Mouse (Mus musculus) heart, adult 2 months (tissue): Measurements from ENCODE around the gene Hspa8. TPM values are rescaled to one million over a fixed set of nuclear protein-coding genes. Genes with fewer than 3 reads are reported as not detected.
"Not testable (repeated sequence)": the region's sequence is repeated elsewhere in the genome, so short reads cannot be mapped to it uniquely, and the experiment has no call there.

Experiments used
- DNase-seq, 2 experiments: peaks; one replicate each; pipeline ENCODE4 v3.0.0; 2021
- H3K27ac ChIP-seq: fragments of 200-600 bp; 2 replicates; pipeline ENCODE4 v1.8.1; 2022
- H3K27me3 ChIP-seq: fragments of 200-500 bp; 2 replicates; pipeline ENCODE4 v1.6.1; 2012; ENCODE audit warnings: mild to moderate bottlenecking, low read length, inconsistent platforms, mixed read lengths; ENCODE audit not compliant: control insufficient read depth, insufficient read depth
- H3K36me3 ChIP-seq: fragments of 200-500 bp; 2 replicates; pipeline ENCODE4 v1.6.1; 2012; ENCODE audit warnings: low read length, inconsistent platforms; ENCODE audit not compliant: control insufficient read depth, insufficient read depth
- H3K4me1 ChIP-seq: fragments of 200-500 bp; 2 replicates; pipeline ENCODE4 v1.6.1; 2011; ENCODE audit warnings: low read length; ENCODE audit not compliant: control insufficient read depth, insufficient read depth
- H3K4me3 ChIP-seq: fragments of 200-600 bp; 2 replicates; pipeline ENCODE4 v1.8.1; 2022
- H3K79me2 ChIP-seq: fragments of 200-500 bp; replicated peaks from 2 replicates; pipeline ENCODE4 v1.6.1; 2012; ENCODE audit warnings: mild to moderate bottlenecking, inconsistent platforms, low read length, moderate library complexity, mixed read lengths; ENCODE audit not compliant: control insufficient read depth, insufficient read depth
- H3K9ac ChIP-seq: fragments of 200-500 bp; 2 replicates; pipeline ENCODE4 v1.6.1; 2012; ENCODE audit warnings: low read depth, mild to moderate bottlenecking, control low read depth, inconsistent platforms, low read length, mixed read lengths
- CTCF ChIP-seq: fragments of 200-600 bp; IDR thresholded peaks from 2 replicates; pipeline ENCODE4 v1.8.1; 2022; ENCODE audit warnings: antibody characterized with exemption, mild to moderate bottlenecking, moderate library complexity
- EP300 ChIP-seq: fragments of 200-500 bp; IDR thresholded peaks from 2 replicates; pipeline ENCODE4 v1.6.1; 2011; ENCODE audit warnings: low read depth, low read length, control low read depth; ENCODE audit not compliant: insufficient read depth
- POLR2A ChIP-seq: fragments of 200-500 bp; IDR thresholded peaks from 2 replicates; pipeline ENCODE4 v1.6.1; 2011; ENCODE audit warnings: mild to moderate bottlenecking, low read depth, low read length, control low read depth; ENCODE audit not compliant: insufficient read depth
- WGBS: fragments of 180-500 bp; shearing (Covaris S2); methylation state at CpG from one replicate; pipeline ENCODE4 v1.1.7; 2018; 5-methylcytosine and 5-hydroxymethylcytosine counted together
- intact Hi-C: fragments of 180-260 bp; cut with DNase I; formaldehyde crosslinking; loops from one replicate; pipeline ENCODE4 v1.15.1; 2025
- polyA plus RNA-seq: library from polyadenylated mRNA; depleted of rRNA; stranded (reverse); fragments of >200 nt; gene quantifications from 2 replicates; pipeline ENCODE4 v1.2.3, GENCODE M21; 2012
- total RNA-seq, 2 experiments: library from RNA; stranded (reverse); gene quantifications; 2 replicates each; pipeline ENCODE4 v1.2.3; 2021

The Hspa8 gene
- total and polyA plus RNA-seq, 3 experiments: 1,540 to 2,007 (median 1,554) TPM

DNA sequence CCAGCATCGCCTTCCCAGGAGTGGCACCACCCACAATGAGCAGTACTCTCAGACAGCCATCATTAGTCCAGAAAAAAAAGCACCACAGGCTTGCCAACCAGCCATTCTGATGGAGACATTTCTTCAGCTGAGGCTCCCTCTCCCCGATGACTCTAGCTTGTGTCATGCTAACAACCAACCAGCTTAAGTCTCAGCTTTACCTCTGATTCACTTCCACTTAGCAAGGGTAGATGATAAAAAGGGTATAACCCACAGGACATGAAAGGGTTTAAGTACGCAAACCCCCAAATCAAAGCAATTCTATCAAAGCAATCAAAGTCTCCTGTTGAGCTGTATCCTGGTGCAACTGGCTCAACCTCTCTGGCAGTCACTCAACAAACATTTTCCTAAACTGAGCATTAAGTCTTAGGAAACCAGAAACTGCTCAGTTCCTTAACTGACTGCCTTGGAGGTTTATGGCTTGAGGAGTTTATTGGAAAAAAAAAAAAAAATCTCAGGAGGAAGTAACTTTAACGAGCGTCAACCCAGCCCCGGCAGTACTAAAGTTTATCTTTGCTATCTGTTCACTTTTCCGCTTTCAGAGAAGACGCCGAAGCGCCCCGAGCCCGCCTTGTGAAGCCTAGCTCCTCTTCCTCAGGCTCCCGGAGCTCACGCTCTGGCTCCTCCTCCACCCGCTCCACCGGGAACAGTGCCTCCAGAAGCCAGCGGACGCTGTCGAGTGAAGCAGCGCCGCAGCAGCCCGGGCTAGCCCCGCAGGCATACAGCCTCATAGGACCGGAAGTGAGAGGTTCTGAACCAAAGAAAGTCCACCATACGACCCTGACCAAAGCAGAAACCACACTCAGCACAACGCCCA, 18.8 kb upstream of the Hspa8 start:
- peak overlapping the region; percentile 92 for H3K27ac ChIP-seq
- peaks cover 14% of the 10 kb centered on the region for H3K4me1 ChIP-seq
- H3K27me3 ChIP-seq: no peaks in the 10 kb centered on the region
- WGBS: 24% methylated on average over 26 of the region's 26 CpGs
- TF ChIP-seq POLR2A (peak; percentile 60), EP300 (0 out of 2 replicates have a peak, but pooled peaks have one; percentile 6), CTCF (0 out of 2 replicates have a peak, but pooled peaks have one; percentile 12)
- peak overlapping the region; percentile 40 for H3K4me3 ChIP-seq
- peaks cover 7% of the 10 kb centered on the region for H3K36me3 ChIP-seq
- peak overlapping the region; percentile 14 for H3K9ac ChIP-seq
- H3K79me2 ChIP-seq: no peaks in the 10 kb centered on the region
- DNase-seq: peak; percentile 82 to 84
- intact Hi-C loops: loop anchor here (2.0 kb wide), 1 partner anchor 25 kb away; no protein-coding TSS in a partner anchor

GRCm38 (mm10) chr9:40783641-40784373, 17.0 kb upstream of the Hspa8 start:
- Histone ChIP-seq H3K79me2 (no peaks in the 10 kb centered on the region), H3K36me3 (peaks cover 7% of the 10 kb centered on the region), H3K27me3 (no peaks in the 10 kb centered on the region), H3K4me1 (peaks cover 14% of the 10 kb centered on the region), H3K9ac (peak overlapping the region; percentile 44; the same call in 1 of the 2 replicates), H3K4me3 (0 out of 2 replicates have a peak overlapping the region, but pooled peaks have one; percentile 11), H3K27ac (peak overlapping the region; percentile 92)
- peak; percentile 69 to 86 for DNase-seq
- intact Hi-C loops: loop anchor here (1.0 kb wide), 1 partner anchor 15 kb away; no protein-coding TSS in a partner anchor
- TF ChIP-seq EP300: peak; percentile 98
- peak; percentile 77; the same call in 1 of the 2 replicates for TF ChIP-seq POLR2A
- TF ChIP-seq CTCF: no peak
- WGBS: 41% methylated on average over 13 of the region's 13 CpGs

DNA sequence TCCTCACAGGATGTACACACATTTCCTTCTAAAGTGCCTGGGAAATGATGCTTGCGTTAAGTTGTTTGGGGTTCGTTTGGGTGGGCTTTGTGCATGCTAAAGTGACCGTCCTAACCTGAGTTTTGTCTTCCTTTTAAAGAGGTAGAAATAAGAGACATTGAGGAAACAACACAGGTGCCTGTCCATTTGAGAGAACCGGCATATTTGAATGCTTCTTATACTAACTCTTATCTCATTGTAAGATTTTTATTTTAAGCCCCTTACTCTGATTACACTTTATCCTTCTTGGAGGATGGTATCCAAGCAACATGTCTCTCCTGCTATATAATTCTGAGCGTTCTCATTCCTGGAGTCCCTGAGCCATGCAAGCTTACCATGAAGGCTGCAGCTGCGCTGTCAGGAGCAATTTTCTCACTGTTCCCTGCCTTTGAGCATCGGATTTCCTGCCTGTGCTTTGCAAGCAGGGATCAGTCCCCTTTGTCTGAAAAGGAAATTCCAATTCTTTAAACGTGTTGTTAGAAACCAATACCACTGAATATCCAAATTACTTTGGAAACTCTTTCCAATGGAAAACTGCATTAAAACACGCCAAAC, 16.3 kb upstream of the Hspa8 start:
- Histone ChIP-seq H3K27me3 (no peaks in the 10 kb centered on the region), H3K79me2 (no peaks in the 10 kb centered on the region), H3K36me3 (peaks cover 7% of the 10 kb centered on the region), H3K4me1 (peaks cover 14% of the 10 kb centered on the region), H3K9ac (0 out of 2 replicates have a peak overlapping the region, but pooled peaks have one; percentile 32), H3K27ac (peak overlapping the region; percentile 92), H3K4me3 (0 out of 2 replicates have a peak overlapping the region, but pooled peaks have one; percentile 11)
- no peak for TF ChIP-seq EP300
- intact Hi-C loops: loop anchor here (1.0 kb wide), 1 partner anchor 15 kb away; no protein-coding TSS in a partner anchor
- DNase-seq: no peak
- 28% methylated on average over 9 of the region's 9 CpGs for WGBS

GRCm38 (mm10) chr9:40785452-40785851, 15.3 kb upstream of the Hspa8 start:
- 89% methylated on average over 6 of the region's 6 CpGs for WGBS
- H3K4me3 ChIP-seq: no peak overlapping the region
- peak overlapping the region; percentile 92; the same call in 1 of the 2 replicates for H3K27ac ChIP-seq
- TF ChIP-seq EP300 (no peak), CTCF (no peak), POLR2A (no peak)
- intact Hi-C loops: no loop called here
- peaks cover 7% of the 10 kb centered on the region for H3K36me3 ChIP-seq
- no peaks in the 10 kb centered on the region for H3K27me3 ChIP-seq
- no peak overlapping the region for H3K9ac ChIP-seq
- H3K4me1 ChIP-seq: peaks cover 11% of the 10 kb centered on the region
- no peaks in the 10 kb centered on the region for H3K79me2 ChIP-seq
- no peak for DNase-seq

DNA sequence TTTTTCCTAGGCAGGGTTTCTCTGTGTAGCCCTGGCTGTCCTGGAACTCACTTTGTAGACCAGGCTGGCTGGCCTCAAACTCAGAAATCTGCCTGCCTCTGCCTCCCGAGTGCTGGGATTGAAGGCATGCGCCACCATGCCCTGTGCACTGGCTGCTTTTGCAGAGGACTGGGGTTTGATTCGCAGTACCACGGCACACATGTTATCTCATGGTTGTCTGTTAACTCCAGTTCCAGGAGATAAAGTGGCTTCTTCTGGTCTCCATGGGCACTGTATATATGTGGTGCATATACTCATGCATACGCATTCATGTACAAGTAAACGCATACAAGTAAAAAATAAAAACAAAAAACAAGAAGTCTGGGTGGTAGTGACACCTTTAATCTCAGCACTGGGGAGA, 14.0 kb upstream of the Hspa8 start:
- H3K79me2 ChIP-seq, H3K4me1 ChIP-seq, intact Hi-C loops, H3K27me3 ChIP-seq, H3K4me3 ChIP-seq, H3K9ac ChIP-seq, H3K27ac ChIP-seq, DNase-seq, H3K36me3 ChIP-seq: not testable (repeated sequence)
- 95% methylated on average over 6 of the region's 6 CpGs for WGBS
